Mouse (Mus musculus) heart, embryonic 15.5 days (tissue): ENCODE measurements around the gene Slfn4. TPM values are rescaled to one million over a fixed set of nuclear protein-coding genes. Genes with fewer than 3 reads are reported as not detected.
"Not testable (repeated sequence)": the region's sequence is repeated elsewhere in the genome, so short reads cannot be mapped to it uniquely, and the experiment has no call there.

Experiments
- ATAC-seq: fragments of 200-750 bp; cut with Nextera tagmentation; replicated peaks from 2 replicates; pipeline ENCODE4 v1.8.0; 2017; ENCODE audit warnings: low read depth, moderate TSS enrichment; ENCODE audit not compliant: insufficient number of reproducible peaks, insufficient read depth, low FRiP score
- H3K27ac ChIP-seq: fragments of 300-500 bp; sonication (generic); 2 replicates; pipeline ENCODE4 v1.5.1; 2015; ENCODE audit warnings: mild to moderate bottlenecking, inconsistent platforms
- H3K27me3 ChIP-seq: fragments of 300-500 bp; sonication (generic); 2 replicates; pipeline ENCODE4 v1.6.1; 2015; ENCODE audit warnings: inconsistent platforms
- H3K36me3 ChIP-seq: fragments of 300-500 bp; sonication (generic); 2 replicates; pipeline ENCODE4 v1.6.1; 2015; ENCODE audit warnings: mild to moderate bottlenecking, inconsistent platforms
- H3K4me1 ChIP-seq: fragments of 300-500 bp; sonication (generic); replicated peaks from 2 replicates; pipeline ENCODE4 v1.6.1; 2015; ENCODE audit warnings: inconsistent platforms
- H3K4me2 ChIP-seq: fragments of 300-500 bp; sonication (generic); 2 replicates; pipeline ENCODE4 v1.6.1; 2015; ENCODE audit warnings: inconsistent platforms, mild to moderate bottlenecking, moderate library complexity
- H3K4me3 ChIP-seq: fragments of 300-500 bp; sonication (generic); 2 replicates; pipeline ENCODE4 v1.5.1; 2015; ENCODE audit warnings: mild to moderate bottlenecking, inconsistent platforms
- H3K9ac ChIP-seq: fragments of 300-500 bp; sonication (generic); 2 replicates; pipeline ENCODE4 v1.6.1; 2015; ENCODE audit warnings: mild to moderate bottlenecking, inconsistent platforms
- H3K9me3 ChIP-seq: fragments of 300-500 bp; sonication (generic); replicated peaks from 2 replicates; pipeline ENCODE4 v1.6.1; 2016; ENCODE audit warnings: inconsistent platforms
- WGBS: fragments of 180-500 bp; shearing (Covaris S2); methylation state at CpG from one replicate; pipeline ENCODE4 v1.1.7; 2015; ENCODE audit warnings: mixed read lengths; 5-methylcytosine and 5-hydroxymethylcytosine counted together
- polyA plus RNA-seq: library from polyadenylated mRNA; unstranded; fragments of >200 nt; fragmentation: Nextera tagmentation; extraction: Ambion mirVana; gene quantifications from 2 replicates; pipeline ENCODE4 v1.2.1, GENCODE M21; 2015

The Slfn4 gene
- polyA plus RNA-seq, 1 experiment from 2014 or later = 0.08 TPM

- ATAC-seq = no peak
- H3K27me3 ChIP-seq = no peaks in the 10 kb centered on the region
- no peaks in the 10 kb centered on the region for H3K4me1 ChIP-seq
- no peaks in the 10 kb centered on the region for H3K36me3 ChIP-seq
- H3K9me3 ChIP-seq = no peaks in the 10 kb centered on the region
- H3K27ac ChIP-seq = no peak overlapping the region
- H3K9ac ChIP-seq = no peak overlapping the region
- no peak overlapping the region for H3K4me2 ChIP-seq
- H3K4me3 ChIP-seq = peak overlapping the region; percentile 24
- WGBS = 79% methylated on average over 9 of the region's 9 CpGs
Measured at GRCm38 (mm10) chr11:83224217-83224616, 49.2 kb downstream of the Slfn4 start.

- no peak for ATAC-seq
- H3K27ac ChIP-seq = no peak overlapping the region
- H3K9me3 ChIP-seq = no peaks in the 10 kb centered on the region
- 62% methylated on average over 3 of the region's 3 CpGs for WGBS
- no peaks in the 10 kb centered on the region for H3K36me3 ChIP-seq
- no peak overlapping the region for H3K4me2 ChIP-seq
- H3K4me1 ChIP-seq = no peaks in the 10 kb centered on the region
- H3K9ac ChIP-seq = no peak overlapping the region
- peak overlapping the region; percentile 24 for H3K4me3 ChIP-seq
- H3K27me3 ChIP-seq = no peaks in the 10 kb centered on the region
Measured at GRCm38 (mm10) chr11:83224750-83225149, 49.8 kb downstream of the Slfn4 start.

- Histone ChIP-seq H3K4me3 (peak overlapping the region; percentile 24; the same call in 1 of the 2 replicates), H3K27ac (no peak overlapping the region), H3K36me3 (no peaks in the 10 kb centered on the region), H3K4me1 (no peaks in the 10 kb centered on the region), H3K9ac (no peak overlapping the region), H3K4me2 (no peak overlapping the region), H3K27me3 (no peaks in the 10 kb centered on the region), H3K9me3 (no peaks in the 10 kb centered on the region)
- no peak for ATAC-seq
- 84% methylated on average over 9 of the region's 9 CpGs for WGBS
Measured at GRCm38 (mm10) chr11:83225371-83225960, 50.5 kb downstream of the Slfn4 start.

- no peak for ATAC-seq
- no peaks in the 10 kb centered on the region for H3K4me1 ChIP-seq
- H3K36me3 ChIP-seq = no peaks in the 10 kb centered on the region
- no peaks in the 10 kb centered on the region for H3K27me3 ChIP-seq
- H3K27ac ChIP-seq = no peak overlapping the region
- no peak overlapping the region for H3K4me3 ChIP-seq
- no peak overlapping the region for H3K9ac ChIP-seq
- H3K4me2 ChIP-seq = no peak overlapping the region
- WGBS = 72% methylated on average over 7 of the region's 7 CpGs
- H3K9me3 ChIP-seq = no peaks in the 10 kb centered on the region
Measured at GRCm38 (mm10) chr11:83227926-83228723, 53.1 kb downstream of the Slfn4 start.

- no peak overlapping the region for H3K4me3 ChIP-seq
- no peaks in the 10 kb centered on the region for H3K27me3 ChIP-seq
- no peak overlapping the region for H3K4me2 ChIP-seq
- H3K4me1 ChIP-seq = no peaks in the 10 kb centered on the region
- H3K36me3 ChIP-seq = no peaks in the 10 kb centered on the region
- no peak for ATAC-seq
- H3K27ac ChIP-seq = no peak overlapping the region
- WGBS = 63% methylated on average over 3 of the region's 3 CpGs
- no peak overlapping the region for H3K9ac ChIP-seq
- no peaks in the 10 kb centered on the region for H3K9me3 ChIP-seq
Measured at GRCm38 (mm10) chr11:83230966-83231365, 56.0 kb downstream of the Slfn4 start.

- H3K9ac ChIP-seq, H3K27ac ChIP-seq, H3K9me3 ChIP-seq, H3K36me3 ChIP-seq, H3K4me1 ChIP-seq, ATAC-seq, H3K27me3 ChIP-seq, H3K4me2 ChIP-seq, H3K4me3 ChIP-seq: not testable (repeated sequence)
- 41% methylated on average over 5 of the region's 5 CpGs for WGBS
Measured at GRCm38 (mm10) chr11:83233621-83234020, 58.6 kb downstream of the Slfn4 start.

GRCm38 (mm10) chr11:83237390-83237789 lies 62.4 kb downstream of the Slfn4 start:
- H3K9me3 ChIP-seq, H3K4me3 ChIP-seq, H3K4me1 ChIP-seq, H3K36me3 ChIP-seq, H3K27me3 ChIP-seq, H3K27ac ChIP-seq, H3K9ac ChIP-seq, H3K4me2 ChIP-seq, ATAC-seq: not testable (repeated sequence)
- 74% methylated on average over 9 of the region's 9 CpGs for WGBS

- ATAC-seq = no peak
- H3K4me2 ChIP-seq = no peak overlapping the region
- no peaks in the 10 kb centered on the region for H3K4me1 ChIP-seq
- H3K27ac ChIP-seq = no peak overlapping the region
- H3K27me3 ChIP-seq = no peaks in the 10 kb centered on the region
- H3K9me3 ChIP-seq = no peaks in the 10 kb centered on the region
- H3K9ac ChIP-seq = no peak overlapping the region
- WGBS = 67% methylated on average over 2 of the region's 2 CpGs
- no peak overlapping the region for H3K4me3 ChIP-seq
- no peaks in the 10 kb centered on the region for H3K36me3 ChIP-seq
Measured at GRCm38 (mm10) chr11:83238389-83238788, 63.4 kb downstream of the Slfn4 start.

- H3K36me3 ChIP-seq = no peaks in the 10 kb centered on the region
- WGBS = 22% methylated on average over 2 of the region's 2 CpGs
- H3K4me2 ChIP-seq = no peak overlapping the region
- H3K9ac ChIP-seq = no peak overlapping the region
- H3K4me3 ChIP-seq = no peak overlapping the region
- no peaks in the 10 kb centered on the region for H3K9me3 ChIP-seq
- ATAC-seq = no peak
- no peak overlapping the region for H3K27ac ChIP-seq
- no peaks in the 10 kb centered on the region for H3K4me1 ChIP-seq
- H3K27me3 ChIP-seq = no peaks in the 10 kb centered on the region
Measured at GRCm38 (mm10) chr11:83239811-83240210, 64.8 kb downstream of the Slfn4 start.

Other genes with a start within 250 kb of the Slfn4 start
- gene Slfn5, start 223.8 kb upstream of the Slfn4 start, polyA plus RNA-seq = 6.6 and 6.7 TPM in 2 replicates
- gene Slfn9, start 183.4 kb upstream of the Slfn4 start, polyA plus RNA-seq = 10.7 and 15.5 TPM in 2 replicates
- gene Slfn8, start 154.4 kb upstream of the Slfn4 start, polyA plus RNA-seq = 0.59 and 1.4 TPM in 2 replicates
- gene Slfn2, start 110.1 kb upstream of the Slfn4 start, polyA plus RNA-seq = 4.4 and 6.9 TPM in 2 replicates
- gene Slfn1, start 58.3 kb upstream of the Slfn4 start, polyA plus RNA-seq = 0.34 and 0.55 TPM in 2 replicates
- gene Slfn3, start 16.1 kb downstream of the Slfn4 start, polyA plus RNA-seq = 1.3 TPM in 2 replicates
- 0.20 and 0.41 TPM in 2 replicates for gene Slfn14, start 111.5 kb downstream of the Slfn4 start, polyA plus RNA-seq
- gene Ap2b1, start 123.8 kb downstream of the Slfn4 start, polyA plus RNA-seq = 32.1 and 39.5 TPM in 2 replicates
- gene Pex12, start 127.4 kb downstream of the Slfn4 start, polyA plus RNA-seq = 7.9 and 8.9 TPM in 2 replicates
- gene Rasl10b, start 234.0 kb downstream of the Slfn4 start, polyA plus RNA-seq = 8.1 and 9.7 TPM in 2 replicates